Mouse (Mus musculus) thymus, postnatal 36 days (tissue): ENCODE results near the gene Sh3pxd2a.
A peak's percentile ranks its signal among the peaks of the same experiment; 100 is the strongest.

ENCODE experiments used
- DNase-seq, 2 experiments: peaks; one replicate each; pipeline ENCODE4 v3.0.0; 2022; ENCODE audit warnings: mixed read lengths in 2 of 2

Gene Sh3pxd2a

GRCm38 (mm10) chr19:47330743-47331227 lies 133.4 kb downstream of the Sh3pxd2a start:
- DNase-seq: peak; percentile 46 to 64

GRCm38 (mm10) chr19:47329102-47329501 lies 135.1 kb downstream of the Sh3pxd2a start:
- DNase-seq: no peak

- DNase-seq: no peak
Observed at GRCm38 (mm10) chr19:47327896-47328882, 136.0 kb downstream of the Sh3pxd2a start.

GRCm38 (mm10) chr19:47325881-47326280 lies 138.3 kb downstream of the Sh3pxd2a start:
- DNase-seq: peak in 1 of 2 experiments; percentile 39

GRCm38 (mm10) chr19:47323096-47323849 lies 140.9 kb downstream of the Sh3pxd2a start:
- DNase-seq: no peak

GRCm38 (mm10) chr19:47320331-47320668 lies 143.9 kb downstream of the Sh3pxd2a start:
- no peak for DNase-seq

- DNase-seq: no peak
Observed at GRCm38 (mm10) chr19:47319521-47320330, 144.5 kb downstream of the Sh3pxd2a start.

GRCm38 (mm10) chr19:47319061-47319460 lies 145.1 kb downstream of the Sh3pxd2a start:
- DNase-seq: no peak

GRCm38 (mm10) chr19:47317063-47317938 lies 146.9 kb downstream of the Sh3pxd2a start:
- no peak for DNase-seq

- no peak for DNase-seq
Observed at GRCm38 (mm10) chr19:47316288-47317062, 147.7 kb downstream of the Sh3pxd2a start.

GRCm38 (mm10) chr19:47315917-47316265 lies 148.3 kb downstream of the Sh3pxd2a start:
- no peak for DNase-seq

GRCm38 (mm10) chr19:47315091-47315916 lies 148.9 kb downstream of the Sh3pxd2a start:
- no peak for DNase-seq

GRCm38 (mm10) chr19:47314076-47314941 lies 149.9 kb downstream of the Sh3pxd2a start:
- DNase-seq: peak; percentile 16 to 35

GRCm38 (mm10) chr19:47313387-47314075 lies 150.7 kb downstream of the Sh3pxd2a start:
- no peak for DNase-seq

GRCm38 (mm10) chr19:47311162-47311561 lies 153.0 kb downstream of the Sh3pxd2a start:
- DNase-seq: no peak

GRCm38 (mm10) chr19:47309824-47310223 lies 154.4 kb downstream of the Sh3pxd2a start:
- DNase-seq: no peak

GRCm38 (mm10) chr19:47306917-47307315 lies 157.3 kb downstream of the Sh3pxd2a start:
- no peak for DNase-seq
